Mouse (Mus musculus) heart, embryonic 16.5 days (tissue): ENCODE data around the gene Sgms1. TPM values are rescaled to one million over a fixed set of nuclear protein-coding genes. Genes with fewer than 3 reads are reported as not detected.

ENCODE experiments used
- ATAC-seq: fragments of 200-750 bp; cut with Nextera tagmentation; replicated peaks from 2 replicates; pipeline ENCODE4 v1.8.0; 2017; ENCODE audit warnings: moderate number of reproducible peaks; ENCODE audit not compliant: insufficient read depth, low FRiP score; ENCODE audit errors: extremely low read depth
- H3K27ac ChIP-seq: fragments of 300-500 bp; sonication (generic); 2 replicates; pipeline ENCODE4 v1.5.1; 2014; ENCODE audit warnings: mild to moderate bottlenecking, low read length, control low read depth, moderate library complexity
- H3K27me3 ChIP-seq: fragments of 300-500 bp; sonication (generic); 2 replicates; pipeline ENCODE4 v1.6.1; 2014; ENCODE audit warnings: low read length, mixed read lengths; ENCODE audit not compliant: control insufficient read depth, insufficient read depth
- H3K36me3 ChIP-seq: fragments of 300-500 bp; sonication (generic); 2 replicates; pipeline ENCODE4 v1.6.1; 2014; ENCODE audit not compliant: control insufficient read depth, insufficient read depth
- H3K4me1 ChIP-seq: fragments of 300-500 bp; sonication (generic); 2 replicates; pipeline ENCODE4 v1.6.1; 2014; ENCODE audit warnings: low read length, mixed read lengths; ENCODE audit not compliant: control insufficient read depth, insufficient read depth
- H3K4me2 ChIP-seq: fragments of 300-500 bp; sonication (generic); 2 replicates; pipeline ENCODE4 v1.6.1; 2014; ENCODE audit warnings: low read depth, mild to moderate bottlenecking, control low read depth, low read length
- H3K4me3 ChIP-seq: fragments of 300-500 bp; sonication (generic); 2 replicates; pipeline ENCODE4 v1.5.1; 2014; ENCODE audit warnings: mild to moderate bottlenecking, control low read depth, low read length
- H3K9ac ChIP-seq: fragments of 300-500 bp; sonication (generic); 2 replicates; pipeline ENCODE4 v1.6.1; 2014; ENCODE audit warnings: low read length, control low read depth
- H3K9me3 ChIP-seq: fragments of 300-500 bp; sonication (generic); replicated peaks from 2 replicates; pipeline ENCODE4 v1.6.1; 2016; ENCODE audit warnings: low read length; ENCODE audit not compliant: control insufficient read depth
- WGBS: fragments of 180-500 bp; shearing (Covaris S2); extraction: QIAGEN DNeasy Blood & Tissue Kit; methylation state at CpG from one replicate; pipeline ENCODE4 v1.1.7; 2014; 5-methylcytosine and 5-hydroxymethylcytosine counted together
- polyA plus RNA-seq: library from polyadenylated mRNA; unstranded; fragments of >200 nt; fragmentation: Nextera tagmentation; extraction: Ambion mirVana; gene quantifications from 2 replicates; pipeline ENCODE4 v1.2.1, GENCODE M21; 2015

The Sgms1 gene
- polyA plus RNA-seq, 1 experiment from 2014 or later: 40.1 TPM

- H3K9me3 ChIP-seq: no peaks in the 10 kb centered on the region
- H3K4me2 ChIP-seq: no peak overlapping the region
- 77% methylated on average over 5 of the region's 5 CpGs for WGBS
- peaks cover 12% of the 10 kb centered on the region for H3K4me1 ChIP-seq
- no peaks in the 10 kb centered on the region for H3K27me3 ChIP-seq
- no peak for ATAC-seq
- no peak overlapping the region for H3K4me3 ChIP-seq
- H3K27ac ChIP-seq: no peak overlapping the region
- no peaks in the 10 kb centered on the region for H3K36me3 ChIP-seq
- no peak overlapping the region for H3K9ac ChIP-seq
These were observed 140.1 kb downstream of the Sgms1 start for GRCm38 (mm10) chr19:32249181-32250130.

- 65% methylated on average over 4 of the region's 4 CpGs for WGBS
- Histone ChIP-seq H3K4me2 (no peak overlapping the region), H3K9ac (no peak overlapping the region), H3K4me1 (peaks cover 5% of the 10 kb centered on the region), H3K9me3 (no peaks in the 10 kb centered on the region), H3K27ac (no peak overlapping the region), H3K4me3 (no peak overlapping the region), H3K27me3 (no peaks in the 10 kb centered on the region), H3K36me3 (no peaks in the 10 kb centered on the region)
- no peak for ATAC-seq
These were observed 144.6 kb downstream of the Sgms1 start for GRCm38 (mm10) chr19:32244881-32245280.

GRCm38 (mm10) chr19:32243246-32243645 is 146.3 kb downstream of the Sgms1 start:
- Histone ChIP-seq H3K4me2 (no peak overlapping the region), H3K27me3 (no peaks in the 10 kb centered on the region), H3K9me3 (no peaks in the 10 kb centered on the region), H3K27ac (no peak overlapping the region), H3K4me1 (peaks cover 14% of the 10 kb centered on the region), H3K4me3 (no peak overlapping the region), H3K36me3 (no peaks in the 10 kb centered on the region), H3K9ac (no peak overlapping the region)
- no peak for ATAC-seq
- 94% methylated on average over 9 of the region's 9 CpGs for WGBS

GRCm38 (mm10) chr19:32242153-32242552 is 147.4 kb downstream of the Sgms1 start:
- Histone ChIP-seq H3K4me2 (no peak overlapping the region), H3K9me3 (no peaks in the 10 kb centered on the region), H3K4me1 (peaks cover 14% of the 10 kb centered on the region), H3K27me3 (no peaks in the 10 kb centered on the region), H3K4me3 (no peak overlapping the region), H3K36me3 (no peaks in the 10 kb centered on the region), H3K27ac (no peak overlapping the region), H3K9ac (no peak overlapping the region)
- 52% methylated on average over 4 of the region's 4 CpGs for WGBS
- ATAC-seq: no peak

GRCm38 (mm10) chr19:32240417-32240990 is 149.0 kb downstream of the Sgms1 start:
- Histone ChIP-seq H3K9me3 (no peaks in the 10 kb centered on the region), H3K27me3 (no peaks in the 10 kb centered on the region), H3K4me1 (peaks cover 14% of the 10 kb centered on the region), H3K9ac (no peak overlapping the region), H3K36me3 (no peaks in the 10 kb centered on the region), H3K4me2 (no peak overlapping the region), H3K4me3 (no peak overlapping the region), H3K27ac (no peak overlapping the region)
- WGBS: 73% methylated on average over 3 of the region's 8 CpGs
- ATAC-seq: no peak

- peaks cover 14% of the 10 kb centered on the region for H3K4me1 ChIP-seq
- H3K4me3 ChIP-seq: no peak overlapping the region
- no peak overlapping the region for H3K27ac ChIP-seq
- no peak for ATAC-seq
- H3K36me3 ChIP-seq: no peaks in the 10 kb centered on the region
- no peaks in the 10 kb centered on the region for H3K9me3 ChIP-seq
- WGBS: 69% methylated on average over 4 of the region's 4 CpGs
- no peaks in the 10 kb centered on the region for H3K27me3 ChIP-seq
- no peak overlapping the region for H3K9ac ChIP-seq
- no peak overlapping the region for H3K4me2 ChIP-seq
These were observed 149.6 kb downstream of the Sgms1 start for GRCm38 (mm10) chr19:32239925-32240324.

- H3K27ac ChIP-seq: no peak overlapping the region
- ATAC-seq: no peak
These were observed 150.1 kb downstream of the Sgms1 start for GRCm38 (mm10) chr19:32239459-32239792.

GRCm38 (mm10) chr19:32238722-32239458 is 150.6 kb downstream of the Sgms1 start:
- Histone ChIP-seq H3K27me3 (no peaks in the 10 kb centered on the region), H3K36me3 (no peaks in the 10 kb centered on the region), H3K9ac (no peak overlapping the region), H3K9me3 (no peaks in the 10 kb centered on the region), H3K4me3 (no peak overlapping the region), H3K4me2 (no peak overlapping the region), H3K27ac (no peak overlapping the region), H3K4me1 (peaks cover 16% of the 10 kb centered on the region)
- WGBS: 65% methylated on average over 11 of the region's 11 CpGs
- no peak; the same call in 1 of the 2 replicates for ATAC-seq

More at GRCm38 (mm10) chr19:32239459-32239792, 150.1 kb downstream of the Sgms1 start:
- Histone ChIP-seq H3K27me3 (no peaks in the 10 kb centered on the region), H3K4me3 (no peak overlapping the region), H3K9me3 (no peaks in the 10 kb centered on the region), H3K9ac (no peak overlapping the region), H3K4me2 (no peak overlapping the region), H3K4me1 (peaks cover 16% of the 10 kb centered on the region), H3K36me3 (no peaks in the 10 kb centered on the region)
- 63% methylated on average over 5 of the region's 6 CpGs for WGBS

- H3K9ac ChIP-seq: no peak overlapping the region
- H3K36me3 ChIP-seq: no peaks in the 10 kb centered on the region
- peaks cover 16% of the 10 kb centered on the region for H3K4me1 ChIP-seq
- H3K27ac ChIP-seq: no peak overlapping the region
- no peak overlapping the region for H3K4me2 ChIP-seq
- H3K4me3 ChIP-seq: no peak overlapping the region
- 76% methylated on average over 5 of the region's 5 CpGs for WGBS
- ATAC-seq: no peak
- H3K27me3 ChIP-seq: no peaks in the 10 kb centered on the region
- no peaks in the 10 kb centered on the region for H3K9me3 ChIP-seq
These were observed 151.8 kb downstream of the Sgms1 start for GRCm38 (mm10) chr19:32237685-32238084.
